Mouse (Mus musculus) megakaryocyte, embryonic 14.5 days (primary cell): ENCODE results near the gene Psap.

Experiments used
- FLI1 ChIP-seq: IDR thresholded peaks from 2 replicates; pipeline ENCODE4 v1.6.1; 2012; ENCODE audit warnings: low read length, inconsistent platforms, mixed read lengths
- GATA1 ChIP-seq: IDR thresholded peaks from 3 replicates; pipeline ENCODE4 v1.6.1; 2012; ENCODE audit warnings: mixed read lengths, low read length, inconsistent platforms, borderline replicate concordance

DNA sequence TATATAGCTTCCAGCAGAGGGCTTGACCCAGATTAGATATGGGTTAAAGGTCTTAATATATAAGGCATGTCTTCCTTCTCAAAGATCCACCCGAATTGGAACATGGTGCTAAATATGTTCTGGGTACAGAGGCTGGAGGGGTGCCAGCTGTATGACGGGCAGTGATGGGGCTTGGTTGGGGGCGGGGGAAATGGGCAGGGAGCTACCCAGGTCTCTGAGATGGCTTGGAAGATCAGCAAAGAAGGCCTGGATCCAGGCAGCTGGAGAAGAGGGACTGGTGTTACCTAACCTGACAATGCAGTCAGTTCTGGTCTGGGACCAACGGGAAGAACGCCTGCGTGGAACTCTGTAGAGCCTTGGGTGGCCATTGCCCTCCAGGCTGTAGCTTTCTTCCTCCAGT is 48.3 kb upstream of the Psap start:
- TF ChIP-seq GATA1 (no peak), FLI1 (no peak)
